Mouse (Mus musculus) embryonic facial prominence, embryonic 12.5 days (tissue): Measurements from ENCODE around the gene Tlnrd1. TPM values are rescaled to one million over a fixed set of nuclear protein-coding genes. Genes with fewer than 3 reads are reported as not detected.

Source experiments
- ATAC-seq: fragments of 200-750 bp; cut with Nextera tagmentation; 2 replicates; pipeline ENCODE4 v1.8.0; 2017; ENCODE audit not compliant: insufficient number of reproducible peaks, insufficient read depth, low FRiP score, low TSS enrichment
- H3K27ac ChIP-seq: fragments of 300-500 bp; sonication (generic); 2 replicates; pipeline ENCODE4 v1.5.1; 2016; ENCODE audit warnings: mild to moderate bottlenecking
- H3K27me3 ChIP-seq: fragments of 300-500 bp; sonication (generic); 2 replicates; pipeline ENCODE4 v1.6.1; 2016; ENCODE audit warnings: mild to moderate bottlenecking, moderate library complexity
- H3K36me3 ChIP-seq: fragments of 300-500 bp; sonication (generic); 2 replicates; pipeline ENCODE4 v1.6.1; 2016; ENCODE audit warnings: mild to moderate bottlenecking
- H3K4me1 ChIP-seq: fragments of 300-500 bp; sonication (generic); 2 replicates; pipeline ENCODE4 v1.6.1; 2016
- H3K4me2 ChIP-seq: fragments of 300-500 bp; sonication (generic); replicated peaks from 2 replicates; pipeline ENCODE4 v1.6.1; 2016; ENCODE audit warnings: mild to moderate bottlenecking, moderate library complexity
- H3K4me3 ChIP-seq: fragments of 300-500 bp; sonication (generic); 2 replicates; pipeline ENCODE4 v1.5.1; 2016; ENCODE audit warnings: mild to moderate bottlenecking
- H3K9ac ChIP-seq: fragments of 300-500 bp; sonication (generic); 2 replicates; pipeline ENCODE4 v1.6.1; 2016; ENCODE audit warnings: mild to moderate bottlenecking, moderate library complexity
- H3K9me3 ChIP-seq: fragments of 300-500 bp; sonication (generic); 2 replicates; pipeline ENCODE4 v1.6.1; 2016; ENCODE audit warnings: mild to moderate bottlenecking, moderate library complexity
- WGBS: fragments of 180-500 bp; shearing (Covaris S2); methylation state at CpG from one replicate; pipeline ENCODE4 v1.1.7; 2016; 5-methylcytosine and 5-hydroxymethylcytosine counted together
- polyA plus RNA-seq: library from polyadenylated mRNA; unstranded; fragments of >200 nt; fragmentation: Nextera tagmentation; extraction: Ambion mirVana; gene quantifications from 2 replicates; pipeline ENCODE4 v1.2.1, GENCODE M21; 2016

The Tlnrd1 gene
- polyA plus RNA-seq, 1 experiment from 2014 or later: 29.8 TPM

DNA sequence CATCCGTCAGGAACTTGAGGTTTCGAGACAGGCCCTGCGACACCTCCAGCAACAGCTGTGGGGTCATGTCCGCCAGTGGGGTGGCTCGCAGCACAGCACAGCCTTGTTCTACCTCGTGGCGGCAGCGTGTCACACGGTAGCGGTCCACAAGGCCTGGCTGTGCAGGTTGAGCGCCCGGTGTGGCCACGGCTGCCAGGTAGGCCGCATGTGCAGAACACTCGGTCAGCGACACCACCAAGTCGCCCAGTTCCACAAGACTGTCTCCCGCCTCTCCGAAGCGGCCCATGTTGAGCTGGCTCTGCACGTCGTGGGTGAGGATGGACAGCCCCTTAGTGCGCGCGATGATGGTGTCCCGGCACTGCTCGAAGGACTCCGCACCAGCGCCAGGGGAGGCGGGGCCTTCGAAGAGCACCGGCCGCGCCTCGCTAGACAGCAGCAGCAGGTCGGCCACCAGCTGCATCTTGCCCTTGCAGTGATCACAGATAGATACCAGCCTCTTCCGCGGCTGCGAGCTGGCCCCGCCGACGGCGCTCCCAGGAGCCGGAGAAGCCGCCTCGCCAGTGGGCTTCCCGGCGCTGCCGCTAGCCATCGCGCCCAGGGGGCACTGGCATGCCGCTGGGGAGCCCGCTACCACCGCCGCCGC lies 1.4 kb downstream of the Tlnrd1 start:
- Histone ChIP-seq H3K36me3 (peaks cover 11% of the 10 kb centered on the region), H3K27me3 (no peaks in the 10 kb centered on the region), H3K4me3 (peak overlapping the region; percentile 86), H3K9ac (peak overlapping the region; percentile 96), H3K27ac (peak overlapping the region; percentile 97), H3K4me2 (peak overlapping the region; percentile 91), H3K4me1 (peaks cover 48% of the 10 kb centered on the region), H3K9me3 (no peaks in the 10 kb centered on the region)
- 18% methylated on average over 56 of the region's 56 CpGs for WGBS
- ATAC-seq: peak; percentile 28; the same call in 1 of the 2 replicates

DNA sequence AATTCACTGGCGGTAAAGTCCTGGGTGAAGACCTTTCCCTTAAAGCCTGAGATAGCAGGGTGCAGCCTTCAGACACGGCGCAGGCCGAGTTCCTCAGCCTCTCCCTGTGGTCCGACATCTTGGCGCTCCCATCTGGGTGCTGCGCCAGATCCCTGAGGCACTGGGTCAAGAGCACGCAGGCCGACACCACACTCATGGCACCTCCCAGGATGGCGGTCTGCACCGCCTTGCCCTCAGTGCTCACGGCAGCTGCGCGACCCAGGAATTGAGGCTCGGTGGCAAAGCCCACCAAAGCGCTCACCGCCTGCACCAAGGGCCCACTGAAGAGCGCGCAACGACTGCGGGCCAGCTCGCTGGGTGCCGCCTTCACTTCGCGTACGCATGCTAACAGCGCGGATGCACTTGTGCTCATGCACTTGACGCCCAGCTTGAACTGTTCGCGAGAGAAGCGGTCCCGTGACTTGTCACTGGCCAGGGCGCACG lies 1.9 kb downstream of the Tlnrd1 start:
- Histone ChIP-seq H3K4me3 (peak overlapping the region; percentile 86), H3K36me3 (peaks cover 12% of the 10 kb centered on the region), H3K4me1 (peaks cover 51% of the 10 kb centered on the region), H3K9me3 (no peaks in the 10 kb centered on the region), H3K27me3 (no peaks in the 10 kb centered on the region), H3K27ac (peak overlapping the region; percentile 97; the same call in 1 of the 2 replicates), H3K9ac (peak overlapping the region; percentile 96), H3K4me2 (peak overlapping the region; percentile 91)
- WGBS: 91% methylated on average over 35 of the region's 35 CpGs
- no peak for ATAC-seq

DNA sequence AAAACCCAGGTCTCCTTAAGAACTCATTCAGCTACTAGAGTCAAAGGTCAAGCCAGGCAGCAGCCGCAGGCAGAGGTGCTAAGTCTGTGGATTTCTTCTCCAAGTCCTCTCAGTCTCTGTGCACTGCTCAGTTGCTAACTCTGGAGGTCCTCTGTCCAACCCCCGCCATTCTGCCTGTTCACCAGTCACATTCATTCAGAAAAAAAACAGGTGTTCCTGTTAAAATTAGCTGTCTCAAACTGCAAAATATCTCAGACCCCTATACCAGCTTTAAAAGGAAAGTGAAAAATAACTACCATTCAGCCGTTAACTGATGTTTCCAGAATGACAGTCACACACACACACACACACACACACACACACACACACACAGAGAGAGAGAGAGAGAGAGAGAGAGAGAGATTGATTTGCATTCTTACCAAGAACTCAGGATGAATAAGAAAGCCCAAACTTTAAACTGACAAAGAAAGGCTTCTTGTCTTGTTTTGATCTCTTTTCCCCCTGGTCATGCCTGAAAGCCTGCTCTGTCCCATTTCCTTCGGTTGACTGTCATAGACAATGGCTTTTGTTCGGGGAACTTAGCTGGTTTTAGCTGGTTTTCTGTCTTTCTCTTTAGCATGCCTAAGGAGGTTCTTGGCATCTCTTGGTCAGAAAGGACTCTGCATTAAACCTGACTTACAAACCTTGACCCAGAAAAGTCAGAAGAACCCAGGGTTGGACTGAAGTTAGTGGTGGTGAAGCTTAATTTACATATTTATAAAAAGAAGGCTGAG lies 5.2 kb downstream of the Tlnrd1 start:
- H3K4me1 ChIP-seq: peaks cover 57% of the 10 kb centered on the region
- no peaks in the 10 kb centered on the region for H3K27me3 ChIP-seq
- no peak overlapping the region for H3K27ac ChIP-seq
- peak overlapping the region; percentile 91 for H3K4me2 ChIP-seq
- WGBS: 11% methylated on average over 5 of the region's 5 CpGs
- no peaks in the 10 kb centered on the region for H3K9me3 ChIP-seq
- H3K9ac ChIP-seq: no peak overlapping the region
- ATAC-seq: no peak
- H3K4me3 ChIP-seq: no peak overlapping the region
- peaks cover 25% of the 10 kb centered on the region for H3K36me3 ChIP-seq

DNA sequence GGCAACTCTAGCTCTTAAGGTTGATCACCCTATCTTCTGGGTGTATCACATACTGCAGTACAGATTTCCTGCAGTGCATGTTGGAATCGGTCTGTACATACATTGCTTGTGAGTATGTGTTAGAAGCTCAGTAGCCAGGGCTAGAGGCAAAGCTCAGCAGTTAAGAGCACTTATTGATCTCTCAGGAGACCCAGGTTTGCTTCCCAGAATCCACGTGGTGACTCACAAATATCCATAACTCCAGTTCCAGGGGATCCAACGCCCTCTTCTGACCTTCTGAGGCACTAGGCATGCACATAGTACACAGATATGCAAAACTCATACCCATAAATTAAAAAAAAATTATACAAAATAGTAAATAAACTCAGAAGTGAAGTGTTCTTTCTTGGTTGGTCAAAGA lies 7.0 kb downstream of the Tlnrd1 start:
- Histone ChIP-seq H3K27me3 (no peaks in the 10 kb centered on the region), H3K4me1 (peaks cover 50% of the 10 kb centered on the region), H3K36me3 (peaks cover 18% of the 10 kb centered on the region), H3K9me3 (no peaks in the 10 kb centered on the region), H3K4me3 (no peak overlapping the region), H3K9ac (no peak overlapping the region), H3K27ac (no peak overlapping the region), H3K4me2 (no peak overlapping the region)
- ATAC-seq: no peak
- WGBS: 81% methylated on average over 3 of the region's 3 CpGs

DNA sequence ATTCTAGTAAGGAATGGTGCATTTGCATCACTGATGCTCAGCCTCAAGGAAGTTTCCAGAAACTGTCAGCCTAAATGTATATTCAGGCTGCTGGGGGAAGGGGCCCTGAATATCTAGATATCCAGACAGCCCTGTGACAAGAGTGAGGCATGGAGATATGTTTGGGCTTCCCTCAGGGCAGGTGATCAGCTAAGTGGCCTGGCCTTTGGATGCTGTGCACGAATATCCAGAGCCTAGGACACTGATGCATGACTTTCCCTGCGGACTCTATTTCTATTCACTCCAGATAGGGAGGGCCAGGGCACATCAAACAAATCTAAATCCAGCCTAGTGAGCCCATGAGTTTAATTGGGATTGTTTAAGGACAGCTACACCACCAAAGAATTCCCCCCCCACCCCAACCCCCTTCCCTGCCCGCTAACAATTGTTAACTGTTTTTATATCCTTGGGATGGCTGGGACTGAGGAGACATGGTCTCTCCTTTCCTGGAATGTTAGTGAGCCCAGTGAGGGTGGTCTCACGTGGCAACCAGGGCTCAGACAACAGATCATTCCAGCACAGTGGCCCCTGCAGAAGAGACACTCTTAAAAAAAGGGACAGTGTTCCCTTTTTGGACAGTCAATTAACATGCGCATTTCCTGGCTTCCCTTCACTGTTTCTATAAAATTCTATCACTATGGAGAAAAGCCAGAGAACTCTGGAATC lies 14.1 kb downstream of the Tlnrd1 start:
- no peak for ATAC-seq
- no peaks in the 10 kb centered on the region for H3K27me3 ChIP-seq
- no peaks in the 10 kb centered on the region for H3K36me3 ChIP-seq
- no peaks in the 10 kb centered on the region for H3K9me3 ChIP-seq
- H3K27ac ChIP-seq: no peak overlapping the region
- WGBS: 39% methylated on average over 5 of the region's 5 CpGs
- H3K4me2 ChIP-seq: no peak overlapping the region
- no peak overlapping the region for H3K4me3 ChIP-seq
- H3K9ac ChIP-seq: no peak overlapping the region
- H3K4me1 ChIP-seq: no peaks in the 10 kb centered on the region

DNA sequence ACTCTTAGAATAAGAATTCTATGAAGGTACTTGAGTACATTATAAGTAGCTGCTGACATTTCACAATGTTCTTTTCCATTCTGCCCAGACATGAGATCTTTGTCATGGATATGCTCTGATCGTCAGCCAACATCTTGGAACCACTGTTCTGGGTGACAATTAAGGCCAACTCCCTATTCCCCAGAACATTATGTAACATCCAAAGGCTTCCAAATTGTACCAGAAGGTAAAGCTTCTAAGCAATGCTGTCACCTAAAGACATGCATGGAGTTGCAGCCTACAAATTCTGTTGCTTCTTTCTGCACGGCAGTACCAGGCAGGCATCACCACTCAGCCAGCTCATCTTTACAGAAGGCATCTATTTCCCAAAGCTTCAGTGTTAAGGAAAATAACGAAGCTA lies 15.9 kb downstream of the Tlnrd1 start:
- H3K9me3 ChIP-seq: no peaks in the 10 kb centered on the region
- no peaks in the 10 kb centered on the region for H3K36me3 ChIP-seq
- H3K9ac ChIP-seq: no peak overlapping the region
- no peak for ATAC-seq
- H3K27me3 ChIP-seq: no peaks in the 10 kb centered on the region
- no peak overlapping the region for H3K4me3 ChIP-seq
- H3K27ac ChIP-seq: no peak overlapping the region
- H3K4me2 ChIP-seq: no peak overlapping the region
- H3K4me1 ChIP-seq: no peaks in the 10 kb centered on the region
- 83% methylated on average over 3 of the region's 3 CpGs for WGBS

DNA sequence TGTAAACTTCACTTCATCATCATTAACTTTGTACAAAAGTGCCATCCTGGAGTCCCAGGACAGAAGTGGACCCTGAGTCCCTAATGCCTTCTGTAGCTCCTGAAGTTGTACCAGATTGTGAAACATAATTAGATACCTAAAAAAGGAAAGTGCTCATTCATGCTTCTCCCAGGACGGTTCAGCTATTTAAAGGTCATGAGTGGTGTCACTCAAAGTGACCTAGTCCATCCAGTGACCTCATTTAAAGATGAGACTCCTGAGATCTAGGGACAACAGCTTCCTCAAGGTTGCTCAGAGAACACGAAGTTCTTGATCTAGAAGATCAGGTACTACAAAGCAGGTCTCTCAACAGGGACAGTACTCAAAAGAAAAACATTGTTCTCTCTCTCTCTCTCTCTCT lies 20.6 kb downstream of the Tlnrd1 start:
- ATAC-seq: no peak
- Histone ChIP-seq H3K27ac (no peak overlapping the region), H3K4me3 (no peak overlapping the region), H3K9ac (no peak overlapping the region), H3K36me3 (no peaks in the 10 kb centered on the region), H3K9me3 (no peaks in the 10 kb centered on the region), H3K27me3 (no peaks in the 10 kb centered on the region), H3K4me1 (no peaks in the 10 kb centered on the region), H3K4me2 (no peak overlapping the region)
- 36% methylated on average over 2 of the region's 2 CpGs for WGBS

DNA sequence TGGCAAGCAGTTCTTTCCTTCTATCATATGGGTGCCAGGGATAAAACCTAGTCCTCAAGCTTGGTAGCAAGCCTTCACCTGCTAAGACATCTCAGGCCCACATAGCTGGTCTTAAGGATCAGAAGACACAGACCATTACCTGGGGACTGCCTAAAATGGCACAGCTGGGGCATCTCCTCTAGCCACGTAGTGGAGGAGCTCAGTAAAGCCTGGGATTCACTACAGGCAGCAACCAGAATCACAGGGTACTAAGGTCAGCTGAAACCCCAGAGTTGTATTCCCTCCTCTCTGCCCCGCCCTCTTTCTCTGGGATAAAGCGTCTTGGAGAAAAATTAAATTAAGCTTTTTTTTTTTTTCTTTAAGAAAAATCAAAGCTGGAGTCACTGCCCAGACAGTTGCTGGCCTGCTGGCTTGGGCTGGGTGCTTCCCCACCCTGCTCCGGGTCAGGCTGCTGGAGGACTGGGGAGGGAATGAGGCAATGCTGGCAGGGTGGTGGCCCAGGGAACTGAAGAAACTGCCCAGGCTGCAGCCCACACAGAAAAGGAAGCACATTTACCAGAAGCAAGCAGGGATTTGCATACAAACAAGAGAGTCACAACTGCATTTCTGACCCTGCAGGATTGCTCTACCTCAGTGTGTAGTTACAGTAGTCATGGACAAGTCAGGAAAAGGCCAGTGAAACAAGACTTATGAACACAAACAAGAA lies 24.6 kb downstream of the Tlnrd1 start:
- Histone ChIP-seq H3K27ac (no peak overlapping the region), H3K4me3 (no peak overlapping the region), H3K9ac (no peak overlapping the region), H3K9me3 (no peaks in the 10 kb centered on the region), H3K36me3 (no peaks in the 10 kb centered on the region), H3K27me3 (no peaks in the 10 kb centered on the region), H3K4me2 (no peak overlapping the region), H3K4me1 (no peaks in the 10 kb centered on the region)
- ATAC-seq: no peak
- 46% methylated on average over 4 of the region's 4 CpGs for WGBS

DNA sequence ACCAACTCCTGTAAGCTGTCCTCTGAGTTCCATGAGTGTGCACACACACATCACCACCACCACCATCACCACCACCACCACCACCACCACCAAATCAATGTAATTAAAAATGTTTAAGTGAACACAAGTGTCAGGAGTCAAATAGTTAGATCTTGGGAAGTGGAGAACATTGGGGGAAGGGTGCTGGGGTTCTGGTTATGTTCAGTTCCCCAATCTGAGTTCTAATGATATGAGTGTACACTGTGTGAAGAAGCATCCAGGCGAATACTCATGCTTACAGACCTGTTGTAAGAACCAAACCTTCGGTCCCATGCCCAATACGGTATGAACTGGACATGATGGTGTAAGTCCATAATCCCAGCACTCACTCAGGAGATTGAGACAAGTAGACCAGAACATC lies 26.2 kb downstream of the Tlnrd1 start:
- 95% methylated on average over 3 of the region's 3 CpGs for WGBS
- no peaks in the 10 kb centered on the region for H3K27me3 ChIP-seq
- H3K27ac ChIP-seq: no peak overlapping the region
- no peaks in the 10 kb centered on the region for H3K4me1 ChIP-seq
- no peak overlapping the region for H3K4me2 ChIP-seq
- no peaks in the 10 kb centered on the region for H3K36me3 ChIP-seq
- no peak overlapping the region for H3K9ac ChIP-seq
- no peak overlapping the region for H3K4me3 ChIP-seq
- H3K9me3 ChIP-seq: no peaks in the 10 kb centered on the region
- no peak for ATAC-seq

DNA sequence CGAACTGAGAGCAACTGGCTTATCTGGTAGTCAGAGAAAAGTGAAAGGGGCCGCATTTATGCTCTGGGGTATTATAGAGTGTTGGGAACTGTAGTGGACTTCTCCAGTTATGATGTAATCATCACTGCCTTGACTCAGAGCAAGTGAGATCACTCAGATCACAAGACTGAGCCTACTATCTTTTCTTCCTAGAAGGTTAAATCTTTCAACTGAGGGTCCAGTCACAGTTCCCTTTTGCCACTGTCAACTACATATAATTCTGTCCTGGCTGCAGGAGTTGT lies 27.0 kb downstream of the Tlnrd1 start:
- ATAC-seq: no peak
- Histone ChIP-seq H3K27me3 (no peaks in the 10 kb centered on the region), H3K4me3 (no peak overlapping the region), H3K9me3 (no peaks in the 10 kb centered on the region), H3K27ac (no peak overlapping the region), H3K4me2 (no peak overlapping the region), H3K4me1 (0 out of 2 replicates have a peak, but pooled peaks cover 5% of the 10 kb centered on the region), H3K9ac (no peak overlapping the region), H3K36me3 (no peaks in the 10 kb centered on the region)
- WGBS: 83% methylated on average over 2 of the region's 2 CpGs

DNA sequence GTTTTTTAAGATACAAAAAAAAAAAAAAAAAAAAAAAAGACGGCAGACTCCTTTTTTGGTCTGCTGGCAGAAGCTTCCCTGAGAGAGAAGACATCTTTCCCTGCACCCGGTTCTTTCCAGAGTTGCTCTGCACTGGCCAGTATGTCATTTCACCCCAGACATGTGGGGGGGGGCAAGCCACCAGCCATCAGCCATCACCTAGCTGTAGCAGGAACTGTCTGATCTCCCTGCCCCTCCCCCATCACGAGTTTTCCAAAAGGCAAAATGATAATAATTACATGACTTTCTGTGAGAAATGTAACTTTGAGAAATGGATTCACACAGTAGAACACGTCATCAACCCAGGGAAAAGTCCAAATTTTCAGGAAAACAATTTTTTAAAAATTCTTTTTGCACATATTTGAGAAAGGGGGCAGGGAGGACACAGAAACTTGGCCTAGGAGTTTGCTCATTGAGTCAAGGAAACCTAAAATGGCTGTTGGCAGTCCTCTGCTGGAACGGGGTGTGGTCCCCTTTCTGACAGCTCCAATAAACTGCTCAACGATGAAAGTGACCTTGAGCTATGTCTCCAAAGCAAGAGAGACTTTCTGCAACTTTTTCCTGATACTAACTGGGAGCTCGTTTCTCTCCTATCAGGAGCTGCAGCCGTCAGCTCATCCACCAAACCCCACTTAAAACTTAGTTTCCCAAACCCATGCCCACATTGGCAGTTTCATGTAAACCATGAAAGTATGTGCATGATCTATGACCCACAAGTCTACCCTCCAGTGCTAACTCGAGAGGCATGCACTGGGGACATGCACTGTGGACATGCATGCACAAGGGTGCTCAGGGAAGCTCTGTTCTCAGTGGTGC lies 27.5 kb downstream of the Tlnrd1 start:
- Histone ChIP-seq H3K9ac (no peak overlapping the region), H3K36me3 (no peaks in the 10 kb centered on the region), H3K27me3 (no peaks in the 10 kb centered on the region), H3K4me1 (peaks cover 9% of the 10 kb centered on the region; the same call in 1 of the 2 replicates), H3K4me2 (no peak overlapping the region), H3K4me3 (no peak overlapping the region), H3K9me3 (no peaks in the 10 kb centered on the region), H3K27ac (no peak overlapping the region)
- 76% methylated on average over 9 of the region's 9 CpGs for WGBS
- no peak for ATAC-seq
